Mouse (Mus musculus) hindbrain, postnatal 0 days (tissue): ENCODE data around the gene Klf8. TPM values are rescaled to one million over a fixed set of nuclear protein-coding genes. Genes with fewer than 3 reads are reported as not detected.
A peak's percentile ranks its signal among the peaks of the same experiment; 100 is the strongest.
"Not testable (repeated sequence)": the region's sequence is repeated elsewhere in the genome, so short reads cannot be mapped to it uniquely, and the experiment has no call there.

Experiments used
- ATAC-seq: fragments of 200-750 bp; cut with Nextera tagmentation; 2 replicates; pipeline ENCODE4 v1.8.0; 2017; ENCODE audit warnings: mild to moderate bottlenecking, moderate TSS enrichment, moderate library complexity
- DNase-seq: peaks from one replicate; pipeline ENCODE4 v3.0.0-alpha.2; 2015; ENCODE audit warnings: low spot score
- H3K27ac ChIP-seq: fragments of 300-500 bp; sonication (generic); 2 replicates; pipeline ENCODE4 v1.5.1; 2014; ENCODE audit warnings: mild to moderate bottlenecking
- H3K27me3 ChIP-seq: fragments of 300-500 bp; sonication (generic); 2 replicates; pipeline ENCODE4 v1.6.1; 2014; ENCODE audit warnings: low read length, mixed read lengths; ENCODE audit not compliant: insufficient read depth
- H3K36me3 ChIP-seq: fragments of 300-500 bp; sonication (generic); 2 replicates; pipeline ENCODE4 v1.6.1; 2014; ENCODE audit warnings: low read length, mixed read lengths; ENCODE audit not compliant: insufficient read depth
- H3K4me1 ChIP-seq: fragments of 300-500 bp; sonication (generic); 2 replicates; pipeline ENCODE4 v1.6.1; 2014; ENCODE audit warnings: antibody characterized with exemption, low read length, mixed read lengths; ENCODE audit not compliant: insufficient read depth
- H3K4me2 ChIP-seq: fragments of 300-500 bp; sonication (generic); 2 replicates; pipeline ENCODE4 v1.6.1; 2014; ENCODE audit warnings: low read depth, mild to moderate bottlenecking, low read length, moderate library complexity, mixed read lengths
- H3K4me3 ChIP-seq: fragments of 300-500 bp; sonication (generic); 2 replicates; pipeline ENCODE4 v1.5.1; 2014; ENCODE audit warnings: low read length
- H3K9ac ChIP-seq: fragments of 300-500 bp; sonication (generic); replicated peaks from 2 replicates; pipeline ENCODE4 v1.6.1; 2014; ENCODE audit warnings: mild to moderate bottlenecking, low read length, moderate library complexity, mixed read lengths
- H3K9me3 ChIP-seq: fragments of 300-500 bp; sonication (generic); 2 replicates; pipeline ENCODE4 v1.6.1; 2016; ENCODE audit warnings: low read length, mixed read lengths
- CTCF ChIP-seq: IDR thresholded peaks from 2 replicates; pipeline ENCODE4 v1.5.1; 2016; ENCODE audit warnings: antibody characterized with exemption, control low read depth, low read depth
- WGBS: fragments of 180-500 bp; shearing (Covaris S2); extraction: QIAGEN DNeasy Blood & Tissue Kit; methylation state at CpG from one replicate; pipeline ENCODE4 v1.1.7; 2014; 5-methylcytosine and 5-hydroxymethylcytosine counted together
- polyA plus RNA-seq: library from polyadenylated mRNA; unstranded; fragments of >200 nt; fragmentation: Nextera tagmentation; extraction: Ambion mirVana; gene quantifications from 2 replicates; pipeline ENCODE4 v1.2.1, GENCODE M21; 2015
- total RNA-seq: library from RNA; depleted of rRNA; stranded (reverse); fragments of >200 nt; gene quantifications from 2 replicates; pipeline ENCODE4 v1.2.3, GENCODE M21; 2014; rRNA removed

The Klf8 gene
- total RNA-seq, result 13.6 and 14.0 TPM in 2 replicates
- 3.4 and 4.4 TPM in 2 replicates for polyA plus RNA-seq

- Histone ChIP-seq H3K27me3 (no peaks in the 10 kb centered on the region), H3K4me1 (no peaks in the 10 kb centered on the region), H3K4me2 (peak within 1 kb of the TSS; percentile 59), H3K36me3 (no peaks in the 10 kb centered on the region), H3K9ac (peak within 1 kb of the TSS; percentile 53), H3K4me3 (peak within 1 kb of the TSS; percentile 44), H3K9me3 (no peaks in the 10 kb centered on the region), H3K27ac (peak within 1 kb of the TSS; percentile 71)
- 36% methylated on average over 17 of the region's 17 CpGs for WGBS
- no peak for TF ChIP-seq CTCF
- peak; percentile 72 for ATAC-seq
- DNase-seq, result peak; percentile 16
Observed at GRCm38 (mm10) chrX:153237304-153237919, at the start of gene Klf8. Klf8 (plus strand) TSS chrX:153237466.

DNA sequence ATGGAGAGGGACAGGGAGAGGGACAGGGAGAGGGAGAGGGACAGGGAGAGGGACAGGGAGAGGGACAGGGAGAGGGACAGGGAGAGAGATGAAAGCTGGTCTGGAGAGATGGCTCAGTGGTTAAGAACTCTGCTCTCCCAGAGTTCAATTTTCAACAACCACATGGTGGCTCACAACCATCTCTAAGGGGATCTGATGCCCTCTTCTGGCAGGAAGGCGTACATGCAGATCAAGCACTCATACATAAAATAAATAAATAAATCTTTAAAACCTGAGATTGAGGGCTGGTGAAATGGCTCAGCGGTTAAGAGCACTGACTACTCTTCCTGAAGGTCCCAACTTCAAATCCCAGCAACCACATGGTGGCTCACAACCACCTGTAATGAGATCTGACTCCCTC is 38.1 kb upstream of the Klf8 start:
- WGBS, result 77% methylated on average over 2 of the region's 2 CpGs
- not testable (repeated sequence) for ATAC-seq

DNA sequence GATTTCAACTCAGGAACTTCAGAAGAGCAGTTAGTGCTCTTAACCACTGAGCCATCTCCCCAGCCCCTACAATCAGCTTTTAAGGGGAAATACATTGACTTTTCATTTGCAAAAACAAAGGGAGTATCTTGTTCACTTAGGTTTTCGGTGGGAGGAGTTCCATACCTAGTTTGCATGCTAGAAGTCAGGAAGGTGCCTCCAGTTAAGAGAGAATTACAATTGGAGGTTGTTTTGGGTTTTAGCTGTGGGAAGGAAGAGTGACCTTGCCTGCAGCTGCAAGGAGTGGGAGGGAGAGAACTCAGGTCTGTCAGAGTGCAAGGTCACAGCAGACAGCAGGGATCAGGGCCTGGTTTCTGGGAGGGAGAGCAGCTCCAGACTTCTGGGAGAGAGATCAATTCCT is 26.2 kb upstream of the Klf8 start:
- Histone ChIP-seq H3K27me3 (no peaks in the 10 kb centered on the region), H3K27ac (no peak overlapping the region), H3K36me3 (no peaks in the 10 kb centered on the region), H3K9me3 (no peaks in the 10 kb centered on the region), H3K4me2 (no peak overlapping the region), H3K4me1 (no peaks in the 10 kb centered on the region), H3K9ac (no peak overlapping the region), H3K4me3 (no peak overlapping the region)
- WGBS, result 71% methylated on average over 1 of the region's 1 CpGs
- DNase-seq, result no peak
- ATAC-seq, result no peak
- TF ChIP-seq CTCF, result no peak

More for the DNA sequence above, 38.1 kb upstream of the Klf8 start:
- not testable (repeated sequence) for DNase-seq, H3K4me3 ChIP-seq, H3K36me3 ChIP-seq, H3K4me2 ChIP-seq, H3K9ac ChIP-seq, H3K27me3 ChIP-seq, H3K27ac ChIP-seq, H3K4me1 ChIP-seq, H3K9me3 ChIP-seq

DNA sequence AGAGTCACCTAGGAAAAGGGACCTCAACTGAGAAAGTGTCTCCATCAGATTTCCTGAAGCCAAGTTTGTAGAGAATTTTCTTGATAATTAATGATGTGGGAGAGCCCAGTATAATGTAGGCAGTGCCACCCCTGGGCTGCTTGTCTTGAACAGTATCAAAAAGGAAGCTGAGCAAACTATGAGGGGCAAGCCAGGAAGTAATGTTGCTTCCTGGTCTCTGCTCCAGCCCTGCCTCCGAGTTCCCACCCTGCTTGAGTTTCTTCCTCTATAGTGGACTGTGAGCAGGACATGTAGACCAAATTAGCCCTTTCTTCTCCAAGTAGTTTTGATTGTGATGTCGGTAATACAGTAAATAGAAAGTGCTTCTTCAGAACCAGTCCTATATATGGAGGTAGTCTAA is 6.0 kb upstream of the Klf8 start:
- 67% methylated on average over 2 of the region's 2 CpGs for WGBS
- ATAC-seq, result no peak
- no peak overlapping the region for H3K9ac ChIP-seq
- no peaks in the 10 kb centered on the region for H3K9me3 ChIP-seq
- no peak overlapping the region for H3K27ac ChIP-seq
- DNase-seq, result no peak
- H3K4me3 ChIP-seq, result no peak overlapping the region
- no peak overlapping the region for H3K4me2 ChIP-seq
- no peak for TF ChIP-seq CTCF
- no peaks in the 10 kb centered on the region for H3K36me3 ChIP-seq
- H3K27me3 ChIP-seq, result no peaks in the 10 kb centered on the region
- no peaks in the 10 kb centered on the region for H3K4me1 ChIP-seq

DNA sequence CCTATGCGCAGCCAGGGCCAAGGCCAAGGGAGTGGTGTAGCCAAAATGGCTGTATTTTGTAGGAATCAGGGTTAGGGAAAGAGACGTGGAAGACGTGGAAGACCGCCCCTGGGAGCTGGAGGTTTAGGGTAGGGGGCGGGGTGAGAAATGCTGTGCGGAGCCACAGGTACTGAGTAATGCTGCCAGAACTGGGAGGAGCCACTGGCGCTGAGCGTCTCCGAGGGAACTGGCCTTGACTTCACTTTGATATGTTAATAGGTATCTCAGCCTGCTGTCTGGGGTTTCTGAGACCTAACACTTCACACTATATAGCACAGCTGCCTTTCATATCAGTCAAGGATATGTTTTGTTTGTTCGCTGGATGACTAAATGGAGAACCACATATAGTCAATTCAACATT is 4.0 kb upstream of the Klf8 start:
- no peaks in the 10 kb centered on the region for H3K9me3 ChIP-seq
- WGBS, result 20% methylated on average over 10 of the region's 10 CpGs
- H3K4me2 ChIP-seq, result peak overlapping the region; percentile 10; the same call in 1 of the 2 replicates

DNA sequence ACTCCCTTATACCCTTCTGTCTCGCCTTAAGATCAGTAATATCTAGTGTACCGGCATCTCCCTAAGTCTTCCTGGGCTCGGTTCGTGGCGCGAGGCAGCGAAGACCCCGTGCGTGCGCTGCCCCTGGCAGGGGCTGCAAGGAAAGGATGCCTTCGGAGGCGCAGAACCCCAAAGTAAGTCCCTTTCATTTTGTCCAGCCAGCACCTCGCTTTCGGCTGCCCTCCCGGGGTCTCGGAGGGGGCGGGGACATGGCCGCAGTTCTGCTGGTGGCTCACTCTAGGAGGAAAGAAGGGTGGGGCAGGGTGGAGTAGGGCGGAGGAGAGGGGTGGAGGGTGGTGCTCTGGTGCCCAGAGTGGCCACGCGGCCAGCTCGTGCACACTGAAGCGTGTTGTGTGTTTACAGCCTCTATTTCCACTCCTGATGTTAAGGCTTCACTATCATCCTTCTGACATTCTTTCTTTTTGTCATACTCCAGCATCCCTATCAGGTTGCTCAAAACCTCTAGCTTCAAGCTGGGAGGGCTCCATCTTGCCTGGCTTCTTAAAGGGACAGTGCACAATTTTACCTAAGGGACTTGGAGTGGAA is 746 bp downstream of the Klf8 start:
- no peaks in the 10 kb centered on the region for H3K27me3 ChIP-seq
- peak; percentile 57 for DNase-seq
- peak overlapping the region; percentile 59 for H3K4me2 ChIP-seq
- H3K36me3 ChIP-seq, result no peaks in the 10 kb centered on the region
- peak overlapping the region; percentile 71 for H3K27ac ChIP-seq
- peak overlapping the region; percentile 53 for H3K9ac ChIP-seq
- TF ChIP-seq CTCF, result no peak
- no peaks in the 10 kb centered on the region for H3K4me1 ChIP-seq
- H3K9me3 ChIP-seq, result no peaks in the 10 kb centered on the region
- H3K4me3 ChIP-seq, result peak overlapping the region; percentile 44
- WGBS, result 33% methylated on average over 23 of the region's 23 CpGs
- ATAC-seq, result peak; percentile 92

More for the DNA sequence above, 4.0 kb upstream of the Klf8 start:
- TF ChIP-seq CTCF, result no peak
- Histone ChIP-seq H3K9ac (no peak overlapping the region), H3K27ac (no peak overlapping the region), H3K27me3 (no peaks in the 10 kb centered on the region), H3K36me3 (no peaks in the 10 kb centered on the region), H3K4me3 (no peak overlapping the region), H3K4me1 (no peaks in the 10 kb centered on the region)
- DNase-seq (no peak), ATAC-seq (peak; percentile 25; the same call in 1 of the 2 replicates)

DNA sequence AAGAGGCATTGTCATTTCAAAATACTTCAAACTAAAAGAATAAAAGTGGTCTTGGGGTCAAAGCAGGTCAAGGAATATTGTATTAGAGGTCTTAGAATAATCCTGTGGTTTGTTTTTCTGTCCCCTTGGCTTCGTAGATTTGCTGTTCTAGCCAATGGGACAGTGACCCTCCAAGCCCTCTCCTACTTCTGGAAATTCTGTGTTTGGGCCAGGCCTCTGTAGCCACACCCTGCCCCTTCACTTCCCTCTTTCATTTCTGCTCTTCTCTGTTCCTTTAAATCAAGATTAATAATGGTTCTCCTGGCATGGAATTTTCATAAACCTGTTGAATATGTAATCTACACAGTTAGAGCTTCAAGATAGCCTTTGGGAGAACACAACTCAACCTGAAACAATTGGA is 17.0 kb downstream of the Klf8 start:
- Histone ChIP-seq H3K4me1 (no peaks in the 10 kb centered on the region), H3K4me3 (no peak overlapping the region), H3K27me3 (no peaks in the 10 kb centered on the region), H3K9ac (no peak overlapping the region), H3K9me3 (no peaks in the 10 kb centered on the region), H3K27ac (no peak overlapping the region), H3K4me2 (no peak overlapping the region), H3K36me3 (no peaks in the 10 kb centered on the region)
- 79% methylated on average over 1 of the region's 1 CpGs for WGBS
- ATAC-seq, result no peak
- DNase-seq, result no peak
- no peak for TF ChIP-seq CTCF
